Mouse (Mus musculus) R1 (cell line): ENCODE results near the gene Fhad1.
A peak's percentile ranks its signal among the peaks of the same experiment; 100 is the strongest.

Experiments
- DNase-seq: peaks from one replicate; pipeline ENCODE4 v3.0.0-alpha.2; 2018; ENCODE audit warnings: low read depth, low spot score

Gene Fhad1

GRCm38 (mm10) chr4:141864506-141864905 is 150.4 kb downstream of the Fhad1 start:
- DNase-seq: peak; percentile 61

DNA sequence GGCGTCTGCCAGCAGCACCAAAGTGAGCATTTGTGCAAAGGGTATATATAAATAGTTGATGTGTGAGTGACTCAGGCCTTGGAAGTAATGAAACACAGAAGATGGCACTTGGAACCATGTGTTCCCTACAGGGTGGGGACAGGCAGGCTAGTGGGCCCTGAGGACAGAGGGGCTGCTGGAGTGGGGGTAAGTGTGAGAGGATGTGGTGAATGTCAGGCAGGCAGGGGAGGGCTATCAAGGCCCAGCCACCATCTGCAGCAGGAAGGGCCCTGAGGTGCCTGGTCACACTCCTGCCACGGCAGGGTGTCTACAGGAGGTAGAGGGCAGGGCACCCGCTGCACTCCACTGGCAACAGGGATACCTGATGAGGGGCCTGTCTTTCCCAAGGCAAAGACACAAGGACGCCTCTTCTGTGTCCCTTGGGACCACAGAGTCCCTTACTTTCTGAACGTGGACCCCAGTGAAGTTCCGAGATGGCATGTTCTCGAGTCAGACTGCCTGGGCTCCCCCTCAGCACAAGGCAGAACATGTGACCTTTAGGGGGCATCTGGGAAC is 151.1 kb downstream of the Fhad1 start:
- DNase-seq: no peak

DNA sequence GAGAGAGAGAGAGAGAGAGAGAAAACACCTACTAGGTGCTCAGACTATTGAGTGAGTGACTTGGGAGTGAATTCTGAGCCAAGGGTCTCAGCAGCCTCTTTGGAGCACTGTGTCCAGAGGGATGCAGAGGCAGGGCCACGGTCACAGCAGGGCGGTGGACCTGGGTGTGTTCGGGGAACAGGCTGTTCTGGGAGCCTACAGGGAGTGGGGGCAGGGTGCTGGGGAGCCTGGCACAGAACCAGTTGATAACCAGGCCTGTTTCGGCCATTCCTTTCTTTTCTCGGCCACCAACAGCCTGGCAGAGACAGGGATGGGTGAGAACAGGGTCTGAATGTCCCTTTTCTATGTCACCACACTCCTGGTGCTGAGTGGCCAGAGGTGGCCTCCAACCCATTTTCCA is 152.0 kb downstream of the Fhad1 start:
- no peak for DNase-seq

- DNase-seq: no peak
These were observed 153.1 kb downstream of the Fhad1 start for GRCm38 (mm10) chr4:141861591-141862295.

GRCm38 (mm10) chr4:141860246-141860841 is 154.5 kb downstream of the Fhad1 start:
- DNase-seq: no peak

DNA sequence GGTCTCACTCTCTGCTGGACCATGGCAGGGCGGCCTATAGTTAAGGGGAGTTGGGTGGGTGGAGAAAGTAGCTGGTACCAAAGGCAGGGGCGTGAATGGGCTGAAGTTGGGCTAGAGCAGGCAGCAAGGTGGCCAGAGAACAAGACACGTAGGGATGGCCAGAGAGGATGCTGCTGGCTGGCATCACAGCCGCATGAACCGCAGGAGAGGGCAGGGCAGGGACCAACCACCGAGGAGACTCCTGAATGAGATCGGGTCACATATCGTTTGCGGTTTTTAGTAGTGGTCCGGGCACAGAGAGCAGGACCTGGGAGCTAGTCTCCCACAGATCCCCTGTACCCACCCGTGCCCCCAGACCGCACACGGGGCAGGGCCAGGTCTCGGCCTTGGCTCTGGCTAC is 155.5 kb downstream of the Fhad1 start:
- DNase-seq: no peak

DNA sequence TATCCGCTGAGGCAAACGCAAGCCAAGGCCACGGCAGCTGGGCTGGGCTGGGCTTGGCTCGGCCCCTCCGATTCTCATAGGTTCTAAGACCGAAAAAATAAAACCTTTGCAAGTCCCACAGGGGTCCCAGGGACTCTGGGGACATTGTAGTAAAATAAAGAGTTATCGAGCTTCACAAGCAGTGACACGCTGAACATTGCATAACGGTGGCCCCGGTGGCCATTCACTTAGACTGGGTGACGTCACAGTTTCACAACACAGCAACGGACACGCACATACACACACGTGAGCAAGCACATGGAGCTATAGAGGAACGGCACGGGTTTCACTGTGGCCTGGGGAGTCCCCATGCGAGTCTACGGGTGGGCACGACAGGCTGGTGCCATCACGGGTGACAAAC is 156.4 kb downstream of the Fhad1 start:
- no peak for DNase-seq

GRCm38 (mm10) chr4:141857422-141857930 is 157.4 kb downstream of the Fhad1 start:
- peak; percentile 78 for DNase-seq

DNA sequence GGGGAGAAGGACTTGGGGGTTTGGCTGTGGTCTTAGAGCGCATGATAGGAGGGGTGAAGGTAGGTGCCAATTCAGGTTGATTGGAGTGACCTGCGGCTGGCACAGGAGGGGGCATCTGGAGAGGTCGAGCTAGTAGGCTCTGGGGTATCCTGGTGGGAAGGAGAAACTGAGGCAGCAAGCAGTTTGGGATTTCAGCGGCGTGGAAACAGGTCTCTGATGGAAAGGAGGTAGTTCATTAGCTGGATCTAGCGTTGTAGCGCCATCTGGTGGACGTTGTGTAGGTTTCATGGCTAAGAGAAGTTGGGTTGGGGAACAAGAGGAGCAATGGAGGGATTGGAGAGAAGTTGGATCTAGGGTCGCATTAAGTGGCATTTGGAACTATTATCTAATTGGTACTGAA is 161.4 kb downstream of the Fhad1 start:
- DNase-seq: peak; percentile 39

DNA sequence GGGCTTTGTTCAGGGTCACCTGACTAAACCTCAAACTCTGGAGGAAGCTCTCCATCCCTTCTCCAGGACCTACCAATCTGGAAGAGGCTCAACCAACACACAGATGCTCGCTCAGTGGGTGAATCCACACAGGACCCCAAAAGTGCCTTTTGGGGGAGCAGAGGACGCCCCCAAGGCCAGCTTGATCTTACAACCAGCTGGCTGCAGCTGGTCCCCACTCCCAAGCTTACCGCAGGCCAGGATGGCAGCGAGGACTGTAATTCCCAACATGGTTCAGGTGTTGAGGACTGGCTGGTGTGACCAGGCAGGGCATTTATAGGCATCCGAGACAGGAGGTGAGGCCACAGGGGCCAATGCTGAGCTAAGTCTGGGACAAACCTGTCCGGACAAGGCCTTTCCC is 168.9 kb downstream of the Fhad1 start, which contains the start of gene Ctrc:
Gene Ctrc, minus strand, starts transcription at position 361 of the 400 bp plus-strand sequence.
- no peak for DNase-seq
